Mouse (Mus musculus) lung, postnatal 0 days (tissue): ENCODE results near the gene Tmem129.

ENCODE experiments used
- CTCF ChIP-seq: IDR thresholded peaks from 2 replicates; pipeline ENCODE4 v1.5.1; 2016; ENCODE audit warnings: antibody characterized with exemption, mild to moderate bottlenecking
- EP300 ChIP-seq: IDR thresholded peaks from 2 replicates; pipeline ENCODE4 v1.6.1; 2016; ENCODE audit warnings: antibody characterized with exemption, mild to moderate bottlenecking, control low read depth

DNA sequence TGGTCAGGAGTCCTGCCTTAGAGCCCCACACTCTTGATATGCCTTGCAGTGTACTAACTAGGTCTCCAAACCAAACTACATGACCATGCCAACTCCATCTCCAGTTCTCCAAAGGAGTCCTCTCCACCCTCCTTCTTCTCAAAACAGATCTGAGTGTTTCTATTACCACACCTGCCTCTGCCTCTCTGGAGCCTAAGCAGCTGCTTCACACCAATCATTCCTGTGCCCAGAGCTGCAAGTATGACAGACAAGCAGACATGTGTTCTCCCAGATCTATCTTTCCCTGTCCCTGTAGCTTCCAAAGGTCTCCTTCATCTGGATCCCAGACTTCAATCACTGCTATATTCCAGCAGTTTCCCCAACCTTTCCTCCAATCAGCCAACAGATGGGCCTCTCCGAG lies 1.5 kb downstream of the Tmem129 start:
- TF ChIP-seq CTCF (no peak), EP300 (no peak)
